Mouse (Mus musculus) liver, embryonic 18 days (tissue): ENCODE measurements around the gene Klrk1. TPM values are rescaled to one million over a fixed set of nuclear protein-coding genes. Genes with fewer than 3 reads are reported as not detected.

ENCODE experiments used
- polyA plus RNA-seq: library from polyadenylated mRNA; depleted of rRNA; stranded (reverse); fragments of >200 nt; gene quantifications from 2 replicates; pipeline ENCODE4 v1.2.3, GENCODE M21; 2012; rRNA removed

Gene Klrk1
- 0.71 and 1.2 TPM in 2 replicates for polyA plus RNA-seq

GRCm38 (mm10) chr6:129623735-129624134 lies at the start of gene Klrk1:
Klrk1 (minus strand) TSS chr6:129623864.

GRCm38 (mm10) chr6:129660589-129660988 lies 36.9 kb upstream of the Klrk1 start, which contains the start of gene Klrc2:
Klrc2 (minus strand) TSS chr6:129660689.

GRCm38 (mm10) chr6:129643237-129643636 lies 19.6 kb upstream of the Klrk1 start, which contains the start of gene Klrc3:
Klrc3 (minus strand) TSS chr6:129643337.

GRCm38 (mm10) chr6:129591508-129591907 lies 32.2 kb downstream of the Klrk1 start, which contains the start of gene Klrd1:
Klrd1 (plus strand) TSS chr6:129591782.

GRCm38 (mm10) chr6:129577605-129578004 lies 46.1 kb downstream of the Klrk1 start, which contains the start of gene Klre1:
Klre1 (plus strand) TSS chr6:129577905.

Other genes starting within 250 kb of the Klrk1 start
- gene Clec12b, start 238.0 kb downstream of the Klrk1 start, polyA plus RNA-seq, result 0.04 and 0.06 TPM in 2 replicates
- gene Clec1b, start 226.6 kb downstream of the Klrk1 start, polyA plus RNA-seq, result 15.9 and 16.5 TPM in 2 replicates
- gene Clec9a, start 215.0 kb downstream of the Klrk1 start, polyA plus RNA-seq, result 2.0 TPM in 2 replicates
- 0.17 and 0.26 TPM in 2 replicates for gene Clec1a, start 171.9 kb downstream of the Klrk1 start, polyA plus RNA-seq
- 1.2 and 2.1 TPM in 2 replicates for gene Olr1, start 116.7 kb downstream of the Klrk1 start, polyA plus RNA-seq
- 0.01 TPM in 1 of 2 replicates, not detected in the other for gene Tmem52b, start 111.3 kb downstream of the Klrk1 start, polyA plus RNA-seq
- gene Gabarapl1, start 90.7 kb downstream of the Klrk1 start, polyA plus RNA-seq, result 29.6 and 32.6 TPM in 2 replicates
- 0.14 and 0.29 TPM in 2 replicates for gene Klre1, start 46.0 kb downstream of the Klrk1 start, polyA plus RNA-seq
- gene Klrd1, start 32.1 kb downstream of the Klrk1 start, polyA plus RNA-seq, result 1.0 and 1.3 TPM in 2 replicates
- gene Klrc3, start 19.5 kb upstream of the Klrk1 start, polyA plus RNA-seq, result 0.08 TPM in 1 of 2 replicates, not detected in the other
- 0.12 and 0.13 TPM in 2 replicates for gene Klrc2, start 36.8 kb upstream of the Klrk1 start, polyA plus RNA-seq
- gene Klrc1, start 55.1 kb upstream of the Klrk1 start, polyA plus RNA-seq, result 0.52 and 0.71 TPM in 2 replicates
- gene Klri1, start 93.3 kb upstream of the Klrk1 start, polyA plus RNA-seq, result not detected in 2 replicates
- gene Klri2, start 116.6 kb upstream of the Klrk1 start, polyA plus RNA-seq, result 0.02 and 0.06 TPM in 2 replicates
- gene Gm156, start 160.4 kb upstream of the Klrk1 start, polyA plus RNA-seq, result not detected in 2 replicates
- not detected in 2 replicates for gene Gm17631, start 238.8 kb upstream of the Klrk1 start, polyA plus RNA-seq